In the genomic region with DNA sequence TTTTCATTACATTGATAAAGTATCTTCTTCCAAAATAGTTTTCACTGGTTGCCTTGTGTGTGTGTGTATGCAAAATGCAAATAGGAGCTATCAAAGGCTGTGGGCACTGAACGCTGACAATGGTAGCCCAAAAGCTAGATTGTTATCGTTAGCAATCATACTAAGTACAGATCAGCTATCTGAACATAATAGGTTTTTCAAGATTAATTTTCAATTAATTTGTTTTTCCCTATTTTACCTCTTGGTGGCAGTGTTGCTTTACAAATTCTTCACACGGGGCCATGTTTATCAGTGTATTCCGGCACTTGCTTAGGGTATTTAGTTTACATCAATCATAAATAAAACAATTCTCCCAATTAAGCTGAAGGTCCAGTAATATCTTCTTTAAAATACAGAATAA, we compare ENCODE assay signal across 9 mouse cellular contexts. TPM values are rescaled to one million over a fixed set of nuclear protein-coding genes. Genes with fewer than 3 reads are reported as not detected.
DNase-seq lines count a peak whose midpoint lies in the region; ATAC-seq and TF ChIP-seq lines count a peak whose summit lies in the region.
"Had no signal": no experiment of that assay in that cellular context is flagged by ENCODE, and none has a peak within 500 bp of the region (broad histone marks: within the 10 kb centered on the region; RNA-seq: fewer than 3 reads in every experiment).

No protein-coding gene starts in this region.

- DNase-seq in kidney, adult 2 months = peak; percentile 13
- no peak for DNase-seq in kidney, postnatal 4 days
- peak; percentile 13 for DNase-seq in MEL-GATA-1-ER (ENCODE audit: extremely low read depth, low read depth)
- DNase-seq in embryo, embryonic 11 days = peak; percentile 44
- DNase-seq in midbrain, embryonic 14.5 days = peak; percentile 82
- DNase-seq in urinary bladder, postnatal 25 days (ENCODE audit: low spot score) = no peak
- DNase-seq in lung, postnatal 4 days = no peak
- no peak for DNase-seq in thymus, adult 18-20 months

- no peak overlapping the region for H3K4me3 ChIP-seq in kidney, adult 2 months (ENCODE audit: insufficient read depth, low read depth, low read length)
- H3K4me3 ChIP-seq in midbrain, embryonic 14.5 days (replicated peaks; ENCODE audit: low read depth, low read length) = no peak overlapping the region
- H3K4me3 ChIP-seq: limb, embryonic 12.5 days had no signal

- WGBS in kidney, adult 2 months = 12% methylated on average over 4 of the region's 4 CpGs
- WGBS in midbrain, embryonic 14.5 days = 16% methylated on average over 4 of the region's 4 CpGs

- H3K27me3 ChIP-seq in kidney, adult 2 months (replicated peaks; ENCODE audit: control insufficient read depth, insufficient read depth, low read length) = no peaks in the 10 kb centered on the region
- H3K27me3 ChIP-seq in midbrain, embryonic 14.5 days (ENCODE audit: control insufficient read depth, insufficient read depth, low read length) = no peaks in the 10 kb centered on the region

- H3K4me1 ChIP-seq in kidney, adult 2 months (ENCODE audit: control insufficient read depth, insufficient read depth, low read length) = no peaks in the 10 kb centered on the region
- H3K4me1 ChIP-seq in midbrain, embryonic 14.5 days (ENCODE audit: control insufficient read depth, insufficient read depth, low read length) = no peaks in the 10 kb centered on the region

- H3K27ac ChIP-seq in kidney, adult 2 months (ENCODE audit: insufficient read depth, low read depth, low read length) = no peak overlapping the region
- no peak overlapping the region for H3K27ac ChIP-seq in midbrain, embryonic 14.5 days (replicated peaks; ENCODE audit: low read depth, low read length)
- H3K27ac ChIP-seq: limb, embryonic 12.5 days had no signal

- no peak overlapping the region for H3K4me2 ChIP-seq in midbrain, embryonic 14.5 days (ENCODE audit: low read length)
- H3K4me2 ChIP-seq: limb, embryonic 12.5 days had no signal

- H3K36me3 ChIP-seq in kidney, adult 2 months (ENCODE audit: control insufficient read depth, insufficient read depth, low read length) = no peaks in the 10 kb centered on the region
- no peaks in the 10 kb centered on the region for H3K36me3 ChIP-seq in midbrain, embryonic 14.5 days (ENCODE audit: control insufficient read depth, insufficient read depth, low read length)
- H3K36me3 ChIP-seq: limb, embryonic 12.5 days had no signal

- H3K9ac ChIP-seq in midbrain, embryonic 14.5 days (replicated peaks; ENCODE audit: low read length) = no peak overlapping the region
- H3K9ac ChIP-seq: limb, embryonic 12.5 days had no signal

- TF ChIP-seq POLR2A in kidney, adult 2 months (IDR thresholded peaks at IDR 0.05; ENCODE audit: low read depth, low read length) = no peak

- no peak for TF ChIP-seq CTCF in kidney, adult 2 months (conservative IDR thresholded peaks at IDR 0.05; ENCODE audit: insufficient read depth, insufficient read length, low read depth, low read length)

- ATAC-seq in midbrain, embryonic 14.5 days (ENCODE audit: low FRiP score, low TSS enrichment) = peak; percentile 53; the same call in 1 of the 2 replicates

- H3K9me3 ChIP-seq in midbrain, embryonic 14.5 days (ENCODE audit: control insufficient read depth, low read length) = no peaks in the 10 kb centered on the region
- H3K9me3 ChIP-seq: limb, embryonic 12.5 days had no signal

RNA-seq across cellular contexts. Expression of a gene that starts 11.7 kb away (rescaled TPM):
- polyA plus RNA-seq in kidney, adult 2 months (2012; rRNA removed) = 0.07 and 1.2 TPM in 2 replicates
- 0.47 and 0.91 TPM in 2 replicates for polyA plus RNA-seq in midbrain, embryonic 14.5 days (2014; fragmentation: Nextera tagmentation; extraction: Ambion mirVana)

Comparison
In these comparisons a context has a peak if more than half of its experiments do, and no peak if none do; other contexts are left out.
1. DNase-seq: peak in kidney, adult 2 months (single experiment), MEL-GATA-1-ER (single experiment), embryo, embryonic 11 days (single experiment) and midbrain, embryonic 14.5 days (single experiment); none in kidney, postnatal 4 days (0 of 2), urinary bladder, postnatal 25 days (single experiment), lung, postnatal 4 days (0 of 2) and thymus, adult 18-20 months (0 of 2).